Mouse (Mus musculus) intestine, embryonic 14.5 days (tissue): ENCODE results near the gene Tor2a. TPM values are rescaled to one million over a fixed set of nuclear protein-coding genes. Genes with fewer than 3 reads are reported as not detected.

Experiments used
- ATAC-seq: fragments of 200-750 bp; cut with Nextera tagmentation; replicated peaks from 2 replicates; pipeline ENCODE4 v1.8.0; 2017; ENCODE audit warnings: low read depth, moderate number of reproducible peaks, moderate TSS enrichment, moderate library complexity; ENCODE audit not compliant: low FRiP score, low TSS enrichment
- DNase-seq: peaks from one replicate; pipeline ENCODE4 v3.0.0-alpha.2; 2018; ENCODE audit warnings: low spot score
- H3K27ac ChIP-seq: fragments of 300-500 bp; sonication (generic); 2 replicates; pipeline ENCODE4 v1.5.1; 2014; ENCODE audit warnings: low read depth, mild to moderate bottlenecking, control low read depth
- H3K27me3 ChIP-seq: fragments of 300-500 bp; sonication (generic); replicated peaks from 2 replicates; pipeline ENCODE4 v1.6.1; 2014; ENCODE audit warnings: low read length, control low read depth; ENCODE audit not compliant: control insufficient read depth, insufficient read depth
- H3K36me3 ChIP-seq: fragments of 300-500 bp; sonication (generic); 2 replicates; pipeline ENCODE4 v1.6.1; 2014; ENCODE audit warnings: low read length, control low read depth; ENCODE audit not compliant: control insufficient read depth, insufficient read depth
- H3K4me1 ChIP-seq: fragments of 300-500 bp; sonication (generic); replicated peaks from 2 replicates; pipeline ENCODE4 v1.6.1; 2014; ENCODE audit warnings: low read length, control low read depth, mixed read lengths; ENCODE audit not compliant: control insufficient read depth, insufficient read depth
- H3K4me2 ChIP-seq: fragments of 300-500 bp; sonication (generic); 2 replicates; pipeline ENCODE4 v1.6.1; 2014; ENCODE audit warnings: low read length
- H3K4me3 ChIP-seq: fragments of 300-500 bp; sonication (generic); 2 replicates; pipeline ENCODE4 v1.5.1; 2014; ENCODE audit warnings: low read depth, low read length, control low read depth, mixed read lengths
- H3K9ac ChIP-seq: fragments of 300-500 bp; sonication (generic); 2 replicates; pipeline ENCODE4 v1.6.1; 2014; ENCODE audit warnings: mild to moderate bottlenecking, low read length
- H3K9me3 ChIP-seq: fragments of 300-500 bp; sonication (generic); 2 replicates; pipeline ENCODE4 v1.6.1; 2016; ENCODE audit warnings: low read length, control low read depth; ENCODE audit not compliant: control insufficient read depth
- WGBS: fragments of 180-500 bp; shearing (Covaris S2); extraction: QIAGEN DNeasy Blood & Tissue Kit; methylation state at CpG from one replicate; pipeline ENCODE4 v1.1.7; 2014; 5-methylcytosine and 5-hydroxymethylcytosine counted together
- polyA plus RNA-seq: library from polyadenylated mRNA; unstranded; fragments of >200 nt; fragmentation: Nextera tagmentation; extraction: Ambion mirVana; gene quantifications from 2 replicates; pipeline ENCODE4 v1.2.1, GENCODE M21; 2014

Gene Tor2a
- polyA plus RNA-seq = 71.1 and 74.8 TPM in 2 replicates

DNA sequence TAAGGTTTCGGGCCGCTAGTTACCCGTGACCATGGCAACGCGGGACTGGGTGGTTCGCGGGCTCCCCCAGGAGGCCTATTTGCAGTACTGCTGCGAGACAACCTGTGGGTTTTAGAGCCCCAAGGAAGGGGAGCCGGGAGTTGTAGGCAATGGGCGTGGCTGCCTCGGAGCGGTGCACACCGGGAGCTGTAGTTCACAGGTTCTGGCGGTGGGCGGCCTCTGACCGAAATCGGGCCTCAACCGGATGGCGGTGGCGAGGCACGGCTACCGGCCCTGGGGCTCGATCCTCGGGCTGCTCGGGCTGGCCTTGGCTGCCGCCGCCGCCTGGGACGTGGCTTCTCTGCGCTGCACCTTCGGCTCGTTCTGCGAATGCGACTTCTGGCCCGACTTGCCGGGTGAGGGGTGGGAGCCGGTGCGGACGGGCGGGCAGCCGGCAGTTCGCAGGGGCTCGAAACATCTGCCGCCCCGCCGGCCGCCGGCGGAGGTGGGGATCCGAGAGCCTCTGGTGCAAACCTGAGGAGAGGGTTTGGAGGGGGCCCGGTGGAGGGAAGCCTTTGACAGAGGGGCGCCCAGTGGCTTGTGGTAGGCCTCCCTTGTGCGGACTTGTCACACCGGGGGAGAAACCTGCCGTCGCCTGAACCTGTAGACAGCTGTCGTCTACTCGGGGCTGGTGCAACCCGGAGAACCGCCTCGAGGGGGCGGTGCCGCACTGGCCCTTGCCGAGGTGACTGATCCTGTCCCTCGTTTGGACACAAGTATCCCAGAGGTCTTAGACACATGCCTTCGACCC is at the start of gene Tor2a:
TSS of gene Tor2a (plus strand) at position 179 of the 790 bp plus-strand sequence.
- H3K4me1 ChIP-seq = peaks cover 4% of the 10 kb centered on the region
- no peaks in the 10 kb centered on the region for H3K9me3 ChIP-seq
- DNase-seq (peak; percentile 97), ATAC-seq (peak; percentile 92)
- H3K4me3 ChIP-seq = peak within 1 kb of the TSS; percentile 70
- peak within 1 kb of the TSS; percentile 84 for H3K27ac ChIP-seq
- under 1% methylated on average over 66 of the region's 66 CpGs for WGBS
- H3K27me3 ChIP-seq = no peaks in the 10 kb centered on the region
- H3K9ac ChIP-seq = peak within 1 kb of the TSS; percentile 81
- H3K36me3 ChIP-seq = peaks cover 54% of the 10 kb centered on the region
- peak within 1 kb of the TSS; percentile 57 for H3K4me2 ChIP-seq

DNA sequence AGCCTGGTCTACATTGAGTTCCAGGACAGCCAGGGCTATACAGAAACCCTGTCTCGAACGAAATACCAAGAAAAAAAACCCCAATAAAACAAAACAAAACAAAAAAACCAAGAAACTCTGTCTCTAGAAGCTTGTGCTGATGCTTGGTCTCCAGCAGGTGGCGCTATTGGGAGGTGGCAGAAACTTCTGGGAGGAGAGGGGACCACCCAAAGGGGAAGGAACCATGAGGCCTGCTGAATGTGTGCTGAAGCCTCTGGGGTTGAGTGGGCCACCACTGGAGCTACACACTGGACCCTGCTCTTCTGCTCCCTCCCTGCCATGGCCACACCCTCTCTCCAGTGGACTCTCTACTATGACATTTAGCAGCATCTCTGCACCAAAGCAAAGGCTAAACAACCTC is 48.4 kb upstream of the Tor2a start:
- no peak overlapping the region for H3K4me3 ChIP-seq
- ATAC-seq (no peak), DNase-seq (peak; percentile 83)
- H3K9me3 ChIP-seq = no peaks in the 10 kb centered on the region
- WGBS = 40% methylated on average over 3 of the region's 3 CpGs
- no peak overlapping the region for H3K9ac ChIP-seq
- no peaks in the 10 kb centered on the region for H3K27me3 ChIP-seq
- peaks cover 7% of the 10 kb centered on the region for H3K4me1 ChIP-seq
- H3K4me2 ChIP-seq = no peak overlapping the region
- H3K36me3 ChIP-seq = peaks cover 76% of the 10 kb centered on the region
- no peak overlapping the region for H3K27ac ChIP-seq

DNA sequence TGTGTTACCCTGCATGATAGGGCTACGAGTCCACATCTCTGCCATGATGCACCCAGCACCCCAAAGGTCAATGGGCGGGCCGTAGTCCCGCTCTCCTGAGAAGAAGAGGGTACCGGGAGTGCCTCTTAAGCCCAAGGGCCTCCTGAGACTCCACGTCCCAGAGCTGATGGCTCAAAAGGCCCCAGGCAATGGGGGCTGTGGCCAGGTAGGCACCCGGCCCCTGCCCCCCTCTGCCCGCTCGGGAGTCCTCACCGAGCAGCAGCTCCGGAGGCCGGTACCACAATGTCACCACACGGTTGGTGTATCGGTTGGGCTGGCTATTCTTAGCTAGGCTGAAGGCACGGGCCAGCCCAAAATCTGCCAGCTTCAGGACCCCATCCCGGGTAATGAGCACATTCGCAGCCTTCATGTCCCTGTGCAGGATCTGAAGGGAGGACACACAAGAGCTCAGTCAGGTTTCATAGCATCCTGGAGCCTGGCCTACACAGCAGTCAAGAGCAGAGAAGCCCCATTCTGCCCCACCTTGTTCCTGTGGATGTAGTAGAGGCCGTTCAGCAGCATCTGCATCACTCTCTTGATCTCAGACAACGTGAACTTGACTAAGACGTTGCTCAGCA is 47.4 kb upstream of the Tor2a start:
- no peak for DNase-seq
- ATAC-seq = no peak
- Histone ChIP-seq H3K4me3 (no peak overlapping the region), H3K27me3 (no peaks in the 10 kb centered on the region), H3K9ac (no peak overlapping the region), H3K4me1 (peaks cover 17% of the 10 kb centered on the region), H3K27ac (no peak overlapping the region), H3K9me3 (no peaks in the 10 kb centered on the region), H3K4me2 (no peak overlapping the region), H3K36me3 (peaks cover 66% of the 10 kb centered on the region)
- WGBS = 93% methylated on average over 20 of the region's 20 CpGs

DNA sequence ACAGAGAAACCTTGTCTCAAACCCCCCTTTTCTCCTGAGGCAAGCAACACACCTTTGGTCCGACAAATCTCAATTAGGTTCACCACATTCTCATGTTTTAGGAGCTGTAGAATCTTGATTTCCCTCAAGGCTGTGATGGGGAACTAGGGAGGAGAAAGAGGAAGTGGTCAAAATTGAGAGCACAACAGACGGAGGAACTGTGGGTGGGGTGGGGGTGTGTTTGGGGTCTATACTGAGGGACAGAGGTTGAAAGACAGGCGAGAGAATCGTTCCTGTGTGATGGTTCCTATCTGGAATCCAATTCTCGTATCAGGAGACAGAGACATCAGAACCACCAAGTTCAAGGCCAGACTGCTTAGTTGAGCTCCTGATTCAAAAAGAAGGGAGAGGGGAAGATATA is 46.6 kb upstream of the Tor2a start:
- no peaks in the 10 kb centered on the region for H3K9me3 ChIP-seq
- H3K27ac ChIP-seq = no peak overlapping the region
- H3K4me1 ChIP-seq = peaks cover 23% of the 10 kb centered on the region
- no peak overlapping the region for H3K4me3 ChIP-seq
- no peaks in the 10 kb centered on the region for H3K27me3 ChIP-seq
- 85% methylated on average over 5 of the region's 5 CpGs for WGBS
- H3K9ac ChIP-seq = no peak overlapping the region
- H3K36me3 ChIP-seq = peaks cover 58% of the 10 kb centered on the region
- DNase-seq (no peak), ATAC-seq (no peak)
- H3K4me2 ChIP-seq = no peak overlapping the region

DNA sequence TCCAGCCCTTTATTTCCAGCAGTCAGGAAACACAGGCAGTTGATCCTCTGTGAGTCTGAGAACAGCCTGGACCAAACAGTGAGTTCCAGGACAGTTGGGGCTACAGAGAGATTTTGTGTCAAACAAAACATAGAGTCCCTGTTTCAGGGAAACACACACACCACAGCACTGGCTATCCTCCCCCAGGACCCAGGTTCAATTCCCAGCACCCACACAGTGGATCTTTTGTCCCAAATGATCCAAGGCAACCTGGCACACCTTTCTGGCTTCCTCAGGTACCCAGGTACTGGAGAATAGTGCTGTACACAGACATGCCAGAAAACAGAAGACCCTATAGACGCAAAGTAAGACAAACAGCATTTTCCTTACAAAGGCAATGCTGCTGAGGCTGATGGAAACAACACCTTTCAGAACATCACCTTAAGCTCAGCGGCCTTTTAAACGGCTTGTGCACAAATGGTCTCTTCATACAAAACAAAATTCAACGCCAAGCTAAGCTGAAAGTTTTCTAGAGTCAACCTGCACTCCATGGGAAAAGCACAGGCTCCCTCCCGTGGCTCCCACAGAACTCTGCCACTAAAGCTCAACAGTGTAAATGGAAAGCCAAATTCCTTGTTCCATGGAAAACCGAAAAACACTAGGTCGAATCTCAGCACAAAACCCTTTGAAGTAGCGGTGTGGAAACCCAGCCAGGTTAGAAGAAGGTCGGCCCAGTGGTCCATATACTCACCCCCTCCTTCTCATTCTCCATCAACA is 45.6 kb upstream of the Tor2a start:
- Histone ChIP-seq H3K36me3 (peaks cover 47% of the 10 kb centered on the region), H3K4me2 (peak overlapping the region; percentile 54), H3K4me1 (peaks cover 23% of the 10 kb centered on the region), H3K27me3 (no peaks in the 10 kb centered on the region), H3K4me3 (peak overlapping the region; percentile 92), H3K27ac (peak overlapping the region; percentile 94; the same call in 1 of the 2 replicates), H3K9ac (peak overlapping the region; percentile 68), H3K9me3 (no peaks in the 10 kb centered on the region)
- ATAC-seq (no peak), DNase-seq (no peak)
- WGBS = 24% methylated on average over 9 of the region's 9 CpGs

DNA sequence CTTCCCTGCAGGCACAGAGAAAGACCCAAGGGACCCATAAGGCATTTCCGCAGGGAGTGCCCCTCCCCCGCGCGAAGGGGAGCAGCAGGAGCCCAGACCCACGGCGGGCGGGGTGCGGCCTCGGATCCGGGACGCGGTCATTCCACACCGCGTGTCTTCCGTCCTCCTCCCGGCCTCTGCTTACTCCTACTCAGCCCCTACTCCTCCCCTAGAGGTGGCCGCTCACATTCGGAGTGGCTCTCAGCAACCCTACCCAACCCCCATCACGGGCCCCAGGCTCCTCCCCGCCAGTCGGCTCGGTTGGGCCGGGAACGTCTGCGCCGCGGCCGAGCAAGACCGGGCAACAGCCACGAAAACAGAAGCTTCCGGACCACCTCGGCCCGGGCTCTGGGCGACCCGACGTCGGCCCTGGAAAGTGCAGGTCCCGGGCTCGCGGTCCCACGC is 44.9 kb upstream of the Tor2a start:
- ATAC-seq (peak; percentile 29), DNase-seq (peak; percentile 79)
- Histone ChIP-seq H3K9me3 (no peaks in the 10 kb centered on the region), H3K4me2 (peak overlapping the region; percentile 54), H3K36me3 (peaks cover 41% of the 10 kb centered on the region), H3K27ac (peak overlapping the region; percentile 94), H3K4me3 (peak overlapping the region; percentile 92), H3K4me1 (peaks cover 23% of the 10 kb centered on the region), H3K27me3 (no peaks in the 10 kb centered on the region), H3K9ac (peak overlapping the region; percentile 68)
- under 1% methylated on average over 41 of the region's 41 CpGs for WGBS

DNA sequence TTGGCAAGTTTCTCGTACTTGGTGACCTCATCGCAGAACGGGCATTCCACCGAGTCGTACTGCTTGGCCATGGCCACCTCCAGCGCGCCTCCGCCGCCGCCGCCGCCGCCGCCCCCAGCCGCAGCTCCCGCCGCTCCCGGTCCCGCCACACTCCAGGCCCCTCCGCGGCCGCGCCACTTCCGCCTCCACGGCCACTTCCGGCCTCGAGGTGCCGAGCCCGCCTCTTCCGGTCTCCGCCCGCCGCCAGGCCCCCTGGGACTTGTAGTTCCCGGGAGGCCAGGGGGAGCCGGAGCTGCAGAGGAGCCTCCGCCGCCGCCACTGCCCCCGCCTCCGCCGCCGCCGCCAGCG is 44.5 kb upstream of the Tor2a start:
- H3K27me3 ChIP-seq = no peaks in the 10 kb centered on the region
- H3K9me3 ChIP-seq = no peaks in the 10 kb centered on the region
- ATAC-seq (peak; percentile 87), DNase-seq (peak; percentile 97)
- peak overlapping the region; percentile 68 for H3K9ac ChIP-seq
- H3K4me3 ChIP-seq = peak overlapping the region; percentile 92
- under 1% methylated on average over 32 of the region's 44 CpGs for WGBS
- H3K4me1 ChIP-seq = peaks cover 23% of the 10 kb centered on the region
- H3K27ac ChIP-seq = peak overlapping the region; percentile 94
- peak overlapping the region; percentile 54 for H3K4me2 ChIP-seq
- peaks cover 36% of the 10 kb centered on the region for H3K36me3 ChIP-seq

DNA sequence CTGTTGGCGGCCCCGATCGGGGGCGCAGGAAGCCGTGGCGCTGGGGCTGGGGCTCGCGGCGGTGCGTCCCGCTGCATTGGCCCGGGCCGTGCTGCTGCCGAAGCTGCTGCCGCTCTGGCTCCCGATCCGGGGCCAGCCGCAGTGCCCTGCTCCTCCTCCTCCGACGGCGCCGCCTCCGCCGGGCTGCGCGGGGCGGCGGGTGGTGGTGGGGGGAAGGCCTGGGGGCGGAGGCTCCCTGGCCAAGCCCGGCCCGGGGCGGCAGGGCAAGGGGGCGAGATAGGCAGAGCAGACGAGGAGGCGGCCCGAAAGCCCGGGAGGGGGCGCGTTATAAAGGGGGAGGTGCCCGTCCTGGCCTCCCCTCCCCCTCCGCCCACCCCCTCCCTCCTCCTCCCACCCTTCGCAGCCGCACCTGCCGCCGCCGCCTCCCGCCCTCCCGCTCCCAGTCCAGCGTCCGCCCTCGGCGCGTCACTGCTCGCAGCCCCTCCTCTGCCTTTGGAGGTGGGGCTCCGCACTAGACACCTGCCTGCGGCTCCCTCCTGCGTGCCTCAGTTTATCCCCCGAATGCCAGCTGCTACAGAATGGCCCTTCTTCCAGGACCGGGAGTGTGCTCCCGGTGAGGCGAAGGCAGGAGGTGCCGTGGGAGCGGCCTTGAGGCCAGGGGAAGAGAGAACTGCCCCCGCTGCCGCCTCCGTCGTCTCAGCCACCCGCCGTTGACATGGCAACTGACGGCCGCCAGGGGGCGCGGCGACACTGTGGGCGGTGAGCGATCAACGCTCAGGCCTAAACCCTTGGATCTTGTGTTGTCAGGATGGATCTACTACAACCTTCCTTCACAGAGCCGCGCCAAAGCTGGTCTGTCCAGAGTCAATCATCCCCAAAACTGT is 43.9 kb upstream of the Tor2a start, which contains the start of gene Cdk9:
TSS of gene Cdk9 (minus strand) at position 143 of the 884 bp plus-strand sequence.
- H3K4me1 ChIP-seq = peaks cover 23% of the 10 kb centered on the region
- no peaks in the 10 kb centered on the region for H3K9me3 ChIP-seq
- peaks cover 30% of the 10 kb centered on the region for H3K36me3 ChIP-seq
- H3K27me3 ChIP-seq = no peaks in the 10 kb centered on the region
- H3K4me2 ChIP-seq = peak within 1 kb of the TSS; percentile 54
- DNase-seq (peak; percentile 99), ATAC-seq (peak; percentile 86)
- 0% methylated on average over 56 of the region's 79 CpGs for WGBS
- peak within 1 kb of the TSS; percentile 94 for H3K27ac ChIP-seq
- H3K9ac ChIP-seq = peak within 1 kb of the TSS; percentile 68
- H3K4me3 ChIP-seq = peak within 1 kb of the TSS; percentile 92
